Mouse (Mus musculus) heart, adult 2 months (tissue): ENCODE measurements around the gene Lpcat1. TPM values are rescaled to one million over a fixed set of nuclear protein-coding genes. Genes with fewer than 3 reads are reported as not detected.
A peak's percentile ranks its signal among the peaks of the same experiment; 100 is the strongest.

Experiments
- DNase-seq, 2 experiments: peaks; one replicate each; pipeline ENCODE4 v3.0.0; 2021
- H3K27ac ChIP-seq: fragments of 200-600 bp; 2 replicates; pipeline ENCODE4 v1.8.1; 2022
- H3K27me3 ChIP-seq: fragments of 200-500 bp; 2 replicates; pipeline ENCODE4 v1.6.1; 2012; ENCODE audit warnings: mild to moderate bottlenecking, low read length, inconsistent platforms, mixed read lengths; ENCODE audit not compliant: control insufficient read depth, insufficient read depth
- H3K36me3 ChIP-seq: fragments of 200-500 bp; 2 replicates; pipeline ENCODE4 v1.6.1; 2012; ENCODE audit warnings: low read length, inconsistent platforms; ENCODE audit not compliant: control insufficient read depth, insufficient read depth
- H3K4me1 ChIP-seq: fragments of 200-500 bp; 2 replicates; pipeline ENCODE4 v1.6.1; 2011; ENCODE audit warnings: low read length; ENCODE audit not compliant: control insufficient read depth, insufficient read depth
- H3K4me3 ChIP-seq: fragments of 200-600 bp; 2 replicates; pipeline ENCODE4 v1.8.1; 2022
- H3K79me2 ChIP-seq: fragments of 200-500 bp; replicated peaks from 2 replicates; pipeline ENCODE4 v1.6.1; 2012; ENCODE audit warnings: mild to moderate bottlenecking, inconsistent platforms, low read length, moderate library complexity, mixed read lengths; ENCODE audit not compliant: control insufficient read depth, insufficient read depth
- H3K9ac ChIP-seq: fragments of 200-500 bp; 2 replicates; pipeline ENCODE4 v1.6.1; 2012; ENCODE audit warnings: low read depth, mild to moderate bottlenecking, control low read depth, inconsistent platforms, low read length, mixed read lengths
- CTCF ChIP-seq: fragments of 200-600 bp; IDR thresholded peaks from 2 replicates; pipeline ENCODE4 v1.8.1; 2022; ENCODE audit warnings: antibody characterized with exemption, mild to moderate bottlenecking, moderate library complexity
- EP300 ChIP-seq: fragments of 200-500 bp; IDR thresholded peaks from 2 replicates; pipeline ENCODE4 v1.6.1; 2011; ENCODE audit warnings: low read depth, low read length, control low read depth; ENCODE audit not compliant: insufficient read depth
- POLR2A ChIP-seq: fragments of 200-500 bp; IDR thresholded peaks from 2 replicates; pipeline ENCODE4 v1.6.1; 2011; ENCODE audit warnings: mild to moderate bottlenecking, low read depth, low read length, control low read depth; ENCODE audit not compliant: insufficient read depth
- WGBS: fragments of 180-500 bp; shearing (Covaris S2); methylation state at CpG from one replicate; pipeline ENCODE4 v1.1.7; 2018; 5-methylcytosine and 5-hydroxymethylcytosine counted together
- intact Hi-C: fragments of 180-260 bp; cut with DNase I; formaldehyde crosslinking; loops from one replicate; pipeline ENCODE4 v1.15.1; 2025
- polyA plus RNA-seq: library from polyadenylated mRNA; depleted of rRNA; stranded (reverse); fragments of >200 nt; gene quantifications from 2 replicates; pipeline ENCODE4 v1.2.3, GENCODE M21; 2012
- total RNA-seq, 2 experiments: library from RNA; stranded (reverse); gene quantifications; 2 replicates each; pipeline ENCODE4 v1.2.3; 2021

The Lpcat1 gene
- total and polyA plus RNA-seq, 3 experiments = 7.5 to 13.1 (median 11.1) TPM

GRCm38 (mm10) chr13:73509869-73510268, 42.9 kb downstream of the Lpcat1 start:
- Histone ChIP-seq H3K4me1 (peaks cover 8% of the 10 kb centered on the region), H3K79me2 (no peaks in the 10 kb centered on the region), H3K9ac (no peak overlapping the region), H3K4me3 (no peak overlapping the region), H3K27me3 (no peaks in the 10 kb centered on the region), H3K36me3 (peaks cover 4% of the 10 kb centered on the region), H3K27ac (no peak overlapping the region)
- TF ChIP-seq CTCF (no peak), EP300 (no peak), POLR2A (no peak)
- WGBS = 64% methylated on average over 6 of the region's 6 CpGs
- DNase-seq = no peak
- intact Hi-C loops = loop anchor here (5.0 kb wide), 2 partner anchors 107 to 397 kb away; no protein-coding TSS in a partner anchor

- intact Hi-C loops = loop anchor here (1.0 to 5.0 kb wide), 4 partner anchors 104 to 394 kb away; no protein-coding TSS in a partner anchor
- Histone ChIP-seq H3K9ac (no peak overlapping the region), H3K27ac (no peak overlapping the region), H3K27me3 (no peaks in the 10 kb centered on the region), H3K4me3 (no peak overlapping the region), H3K4me1 (peaks cover 6% of the 10 kb centered on the region), H3K79me2 (no peaks in the 10 kb centered on the region), H3K36me3 (peaks cover under 1% of the 10 kb centered on the region)
- peak; percentile 57 to 69 for DNase-seq
- TF ChIP-seq POLR2A (no peak), CTCF (peak; percentile 91), EP300 (0 out of 2 replicates have a peak, but pooled peaks have one; percentile 38)
- 53% methylated on average over 13 of the region's 13 CpGs for WGBS
Measured at GRCm38 (mm10) chr13:73512776-73513673, 46.0 kb downstream of the Lpcat1 start.

GRCm38 (mm10) chr13:73516886-73517285, 49.9 kb downstream of the Lpcat1 start:
- Histone ChIP-seq H3K27me3 (no peaks in the 10 kb centered on the region), H3K27ac (no peak overlapping the region), H3K4me3 (no peak overlapping the region), H3K36me3 (no peaks in the 10 kb centered on the region), H3K4me1 (no peaks in the 10 kb centered on the region), H3K9ac (no peak overlapping the region), H3K79me2 (no peaks in the 10 kb centered on the region)
- intact Hi-C loops = no loop called here
- TF ChIP-seq POLR2A (no peak), CTCF (no peak), EP300 (no peak)
- 88% methylated on average over 4 of the region's 4 CpGs for WGBS
- DNase-seq = no peak

GRCm38 (mm10) chr13:73533716-73534115, 66.7 kb downstream of the Lpcat1 start:
- intact Hi-C loops = no loop called here
- Histone ChIP-seq H3K9ac (no peak overlapping the region), H3K27ac (no peak overlapping the region), H3K27me3 (peaks cover 8% of the 10 kb centered on the region), H3K79me2 (no peaks in the 10 kb centered on the region), H3K4me3 (no peak overlapping the region), H3K4me1 (no peaks in the 10 kb centered on the region), H3K36me3 (no peaks in the 10 kb centered on the region)
- DNase-seq = no peak
- no peak for TF ChIP-seq CTCF
- WGBS = 86% methylated on average over 3 of the region's 3 CpGs

GRCm38 (mm10) chr13:73535287-73535686, 68.3 kb downstream of the Lpcat1 start:
- Histone ChIP-seq H3K79me2 (no peaks in the 10 kb centered on the region), H3K27ac (no peak overlapping the region), H3K27me3 (peaks cover 8% of the 10 kb centered on the region), H3K4me3 (no peak overlapping the region), H3K36me3 (no peaks in the 10 kb centered on the region), H3K4me1 (no peaks in the 10 kb centered on the region), H3K9ac (no peak overlapping the region)
- WGBS = 38% methylated on average over 3 of the region's 3 CpGs
- intact Hi-C loops = no loop called here
- TF ChIP-seq CTCF = no peak
- no peak for TF ChIP-seq POLR2A
- TF ChIP-seq EP300 = no peak
- DNase-seq = no peak

- TF ChIP-seq EP300 (no peak), CTCF (no peak), POLR2A (no peak)
- peak; percentile 26 to 37 for DNase-seq
- under 1% methylated on average over 26 of the region's 26 CpGs for WGBS
- intact Hi-C loops = no loop called here
- no peaks in the 10 kb centered on the region for H3K79me2 ChIP-seq
- H3K36me3 ChIP-seq = no peaks in the 10 kb centered on the region
- peaks cover 8% of the 10 kb centered on the region for H3K27me3 ChIP-seq
- H3K27ac ChIP-seq = no peak within 1 kb of the TSS
- H3K4me3 ChIP-seq = peak within 1 kb of the TSS; percentile 31
- no peaks in the 10 kb centered on the region for H3K4me1 ChIP-seq
- H3K9ac ChIP-seq = no peak within 1 kb of the TSS
Measured at GRCm38 (mm10) chr13:73536403-73536821, 69.4 kb downstream of the Lpcat1 start, which contains the start of gene Slc6a3. Slc6a3 (plus strand) TSS chr13:73536747.
